Mouse (Mus musculus) C2C12 (cell line): ENCODE measurements at regions not wholly inside any gene's neighbourhood (a gene's known extent, or its start where the extent isn't known, plus 50 kb on each side); places are given as distances from the start of the nearest gene placed in this dataset.

Source experiments
- H3K27me3 ChIP-seq: one replicate; pipeline ENCODE4 v1.6.1; 2011; ENCODE audit not compliant: control insufficient read depth, insufficient read depth, insufficient read length
- H3K36me3 ChIP-seq: one replicate; pipeline ENCODE4 v1.6.1; 2011; ENCODE audit not compliant: control insufficient read depth, insufficient read depth
- H3K4me3 ChIP-seq: one replicate; pipeline ENCODE4 v1.5.1; 2011; ENCODE audit warnings: mild to moderate bottlenecking, control low read depth; ENCODE audit not compliant: poor library complexity, insufficient read depth, severe bottlenecking
- H3K79me2 ChIP-seq: one replicate; pipeline ENCODE4 v1.6.1; 2011; ENCODE audit not compliant: control insufficient read depth, insufficient read depth
- H3K79me3 ChIP-seq: one replicate; pipeline ENCODE4 v1.6.1; 2011; ENCODE audit warnings: low read depth, control low read depth
- H3ac ChIP-seq: one replicate; pipeline ENCODE3; 2011; ENCODE audit warnings: low read depth; ENCODE audit not compliant: control insufficient read depth, insufficient read length
- CEBPB ChIP-seq: IDR thresholded peaks from one replicate; pipeline ENCODE4 v1.6.1; 2011; ENCODE audit warnings: low read depth, mild to moderate bottlenecking, control low read depth, moderate library complexity
- CTCF ChIP-seq: IDR thresholded peaks from one replicate; pipeline ENCODE4 v1.5.1; 2011; ENCODE audit not compliant: control insufficient read depth, insufficient read depth, insufficient read length
- FOSL1 ChIP-seq: IDR thresholded peaks from one replicate; pipeline ENCODE4 v1.8.0; 2011; ENCODE audit warnings: mild to moderate bottlenecking, low read length; ENCODE audit not compliant: poor library complexity, insufficient read depth, severe bottlenecking
- MAX ChIP-seq: IDR thresholded peaks from one replicate; pipeline ENCODE4 v1.6.1; 2011; ENCODE audit warnings: mild to moderate bottlenecking, control low read depth
- MYOD1 ChIP-seq: IDR thresholded peaks from one replicate; pipeline ENCODE4 v1.6.1; 2011; ENCODE audit warnings: low read depth; ENCODE audit not compliant: control insufficient read depth, insufficient read length
- MYOG ChIP-seq: IDR thresholded peaks from one replicate; pipeline ENCODE4 v1.6.1; 2011; ENCODE audit not compliant: control insufficient read depth, insufficient read length; ENCODE audit errors: extremely low read depth
- USF1 ChIP-seq: IDR thresholded peaks from one replicate; pipeline ENCODE4 v1.6.1; 2011; ENCODE audit warnings: low read depth, mild to moderate bottlenecking, control low read depth, moderate library complexity

DNA sequence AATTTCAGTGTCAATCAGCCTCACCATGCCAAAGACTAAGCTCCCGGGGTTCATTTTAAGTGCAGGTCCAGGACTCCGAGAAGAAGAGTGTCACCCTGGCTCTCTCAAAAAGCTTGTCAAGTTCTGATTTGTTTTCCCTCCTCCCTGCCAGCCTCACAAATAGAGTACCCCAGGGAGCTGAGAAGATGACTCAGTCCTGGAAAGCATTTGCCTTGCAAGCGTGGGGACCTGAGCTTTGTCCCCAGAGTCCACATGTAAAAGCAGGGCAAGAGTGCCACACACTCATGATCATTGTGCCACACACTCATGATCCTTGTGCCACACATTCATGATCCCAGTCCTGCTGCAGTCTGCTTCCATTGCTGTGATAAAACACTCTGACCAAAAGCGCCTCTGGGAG lies 100.4 kb upstream of the Lmo4 start:
- H3ac ChIP-seq, result no peak overlapping the region
- H3K36me3 ChIP-seq, result no peaks in the 10 kb centered on the region
- H3K27me3 ChIP-seq, result no peaks in the 10 kb centered on the region
- no peaks in the 10 kb centered on the region for H3K79me3 ChIP-seq
- no peak for TF ChIP-seq CEBPB
- no peak for TF ChIP-seq FOSL1
- no peak for TF ChIP-seq CTCF
- TF ChIP-seq MYOD1, result no peak
- no peak for TF ChIP-seq USF1
- TF ChIP-seq MYOG, result no peak
- no peak for TF ChIP-seq MAX
- H3K4me3 ChIP-seq, result no peak overlapping the region
- H3K79me2 ChIP-seq, result no peaks in the 10 kb centered on the region

DNA sequence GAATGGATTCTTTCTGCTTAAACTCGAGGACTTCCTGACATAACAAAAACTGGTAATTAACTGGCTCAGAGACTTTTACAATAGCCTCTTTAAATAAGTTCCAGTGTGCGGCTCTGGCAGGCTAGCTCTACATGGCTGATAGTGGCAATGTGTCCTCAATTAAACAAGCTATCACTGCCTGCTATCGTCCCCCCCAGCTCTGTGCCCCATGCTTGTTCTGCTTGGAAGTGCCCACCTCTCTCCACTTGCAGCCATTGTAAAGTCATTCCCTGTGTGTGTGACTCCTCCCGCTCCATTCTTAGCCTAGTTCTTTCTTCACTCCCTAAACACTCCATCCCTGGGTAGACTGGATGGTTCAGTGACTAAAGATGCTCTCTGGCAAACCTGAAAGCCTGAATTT lies 99.9 kb upstream of the Lmo4 start:
- H3K79me2 ChIP-seq, result no peaks in the 10 kb centered on the region
- no peak overlapping the region for H3K4me3 ChIP-seq
- no peaks in the 10 kb centered on the region for H3K27me3 ChIP-seq
- no peaks in the 10 kb centered on the region for H3K79me3 ChIP-seq
- TF ChIP-seq MYOD1, result no peak
- no peak for TF ChIP-seq CTCF
- no peak for TF ChIP-seq MAX
- TF ChIP-seq CEBPB, result no peak
- no peak for TF ChIP-seq FOSL1
- H3ac ChIP-seq, result no peak overlapping the region
- H3K36me3 ChIP-seq, result no peaks in the 10 kb centered on the region

GRCm38 (mm10) chr3:144302626-144303025 lies 97.6 kb upstream of the Lmo4 start:
- H3K79me3 ChIP-seq, result no peaks in the 10 kb centered on the region
- H3ac ChIP-seq, result no peak overlapping the region
- no peak overlapping the region for H3K4me3 ChIP-seq
- TF ChIP-seq MYOG (no peak), USF1 (no peak), CEBPB (no peak), CTCF (no peak), MAX (no peak), FOSL1 (no peak), MYOD1 (no peak)
- H3K27me3 ChIP-seq, result no peaks in the 10 kb centered on the region
- H3K36me3 ChIP-seq, result no peaks in the 10 kb centered on the region
- no peaks in the 10 kb centered on the region for H3K79me2 ChIP-seq

DNA sequence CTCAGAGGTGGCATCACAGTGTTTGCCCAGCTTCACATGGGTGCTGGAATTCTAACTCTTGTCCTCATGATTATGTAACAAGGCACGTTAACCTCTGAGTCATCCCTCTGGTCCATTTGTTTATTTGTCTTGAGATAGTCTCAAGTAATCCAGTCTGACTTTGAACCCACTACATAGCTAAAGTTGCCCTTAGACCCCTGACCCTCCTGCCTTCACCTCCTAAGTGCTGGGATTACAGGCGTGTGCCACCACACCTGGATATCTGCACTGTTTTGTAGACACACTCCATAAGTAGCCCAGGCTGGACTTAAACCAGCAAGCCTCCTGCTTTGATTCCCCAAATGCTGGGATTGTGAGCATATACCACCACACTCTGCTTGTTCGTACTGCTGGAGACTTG lies 96.0 kb upstream of the Lmo4 start:
- TF ChIP-seq CEBPB (no peak), USF1 (no peak), MYOD1 (no peak), CTCF (no peak), MAX (no peak), FOSL1 (no peak)
- H3K79me2 ChIP-seq, result no peaks in the 10 kb centered on the region
- no peaks in the 10 kb centered on the region for H3K36me3 ChIP-seq
- no peaks in the 10 kb centered on the region for H3K79me3 ChIP-seq
- no peaks in the 10 kb centered on the region for H3K27me3 ChIP-seq
- no peak overlapping the region for H3K4me3 ChIP-seq
- H3ac ChIP-seq, result no peak overlapping the region

- Histone ChIP-seq H3K79me3 (no peaks in the 10 kb centered on the region), H3K79me2 (no peaks in the 10 kb centered on the region), H3K36me3 (no peaks in the 10 kb centered on the region), H3K27me3 (no peaks in the 10 kb centered on the region), H3ac (no peak overlapping the region), H3K4me3 (no peak overlapping the region)
- no peak for TF ChIP-seq MYOD1
- TF ChIP-seq CEBPB, result no peak
- TF ChIP-seq CTCF, result no peak
- no peak for TF ChIP-seq FOSL1
- no peak for TF ChIP-seq MYOG
- no peak for TF ChIP-seq MAX
- TF ChIP-seq USF1, result no peak
Observed at GRCm38 (mm10) chr3:144299239-144299638, 94.2 kb upstream of the Lmo4 start.

- Histone ChIP-seq H3K79me2 (no peaks in the 10 kb centered on the region), H3K79me3 (no peaks in the 10 kb centered on the region), H3K27me3 (no peaks in the 10 kb centered on the region), H3K4me3 (no peak overlapping the region), H3ac (no peak overlapping the region), H3K36me3 (no peaks in the 10 kb centered on the region)
- no peak for TF ChIP-seq FOSL1
- TF ChIP-seq CTCF, result no peak
- no peak for TF ChIP-seq MYOG
- no peak for TF ChIP-seq MYOD1
- no peak for TF ChIP-seq USF1
- TF ChIP-seq CEBPB, result no peak
- no peak for TF ChIP-seq MAX
Observed at GRCm38 (mm10) chr3:144289489-144289888, 84.5 kb upstream of the Lmo4 start.
